Mouse (Mus musculus): ENCODE data around the gene Tbxas1. TPM values are rescaled to one million over a fixed set of nuclear protein-coding genes. Genes with fewer than 3 reads are reported as not detected.

Tbxas1 gene
- polyA plus RNA-seq, 1 experiment from 2014 or later: 1.0 TPM

- WGBS: 75% methylated on average over 6 of the region's 6 CpGs
- Histone ChIP-seq H3K27me3 (ENCODE audit: control insufficient read depth, insufficient read depth, low read length) (no peaks in the 10 kb centered on the region), H3K36me3 (replicated peaks; ENCODE audit: control insufficient read depth, insufficient read depth, low read depth, low read length) (no peaks in the 10 kb centered on the region), H3K4me1 (ENCODE audit: control insufficient read depth, insufficient read depth, low read length) (no peaks in the 10 kb centered on the region), H3K9ac (replicated peaks; ENCODE audit: low read length) (no peak overlapping the region), H3K9me3 (replicated peaks; ENCODE audit: control insufficient read depth, low read length) (no peaks in the 10 kb centered on the region), H3K27ac (replicated peaks; ENCODE audit: low read depth, low read length) (no peak overlapping the region), H3K4me3 (ENCODE audit: low read depth, low read length) (no peak overlapping the region), H3K4me2 (ENCODE audit: low read depth, low read length) (no peak overlapping the region)
- ATAC-seq (replicated peaks; ENCODE audit: insufficient number of reproducible peaks, low FRiP score, low TSS enrichment, low read depth): no peak
- no peak for DNase-seq (ENCODE audit: low spot score)
Measured at GRCm38 (mm10) chr6:38920141-38920540, 44.9 kb downstream of the Tbxas1 start.

- DNase-seq (ENCODE audit: low spot score) (no peak), ATAC-seq (replicated peaks; ENCODE audit: insufficient number of reproducible peaks, low FRiP score, low TSS enrichment, low read depth) (no peak)
- Histone ChIP-seq H3K9me3 (replicated peaks; ENCODE audit: control insufficient read depth, low read length) (no peaks in the 10 kb centered on the region), H3K36me3 (replicated peaks; ENCODE audit: control insufficient read depth, insufficient read depth, low read depth, low read length) (no peaks in the 10 kb centered on the region), H3K4me1 (ENCODE audit: control insufficient read depth, insufficient read depth, low read length) (no peaks in the 10 kb centered on the region), H3K4me3 (ENCODE audit: low read depth, low read length) (no peak overlapping the region), H3K27me3 (ENCODE audit: control insufficient read depth, insufficient read depth, low read length) (no peaks in the 10 kb centered on the region), H3K9ac (replicated peaks; ENCODE audit: low read length) (no peak overlapping the region), H3K4me2 (ENCODE audit: low read depth, low read length) (no peak overlapping the region), H3K27ac (replicated peaks; ENCODE audit: low read depth, low read length) (no peak overlapping the region)
- WGBS: 83% methylated on average over 17 of the region's 17 CpGs
Measured at GRCm38 (mm10) chr6:38921095-38921809, 46.0 kb downstream of the Tbxas1 start.

GRCm38 (mm10) chr6:38921810-38922116 lies 46.6 kb downstream of the Tbxas1 start:
- no peak overlapping the region for H3K27ac ChIP-seq (replicated peaks; ENCODE audit: low read depth, low read length)

GRCm38 (mm10) chr6:38922517-38922916 lies 47.3 kb downstream of the Tbxas1 start:
- H3K4me2 ChIP-seq (ENCODE audit: low read depth, low read length): no peak overlapping the region
- H3K4me3 ChIP-seq (ENCODE audit: low read depth, low read length): no peak overlapping the region
- H3K9me3 ChIP-seq (replicated peaks; ENCODE audit: control insufficient read depth, low read length): no peaks in the 10 kb centered on the region
- no peaks in the 10 kb centered on the region for H3K27me3 ChIP-seq (ENCODE audit: control insufficient read depth, insufficient read depth, low read length)
- no peak for ATAC-seq (replicated peaks; ENCODE audit: insufficient number of reproducible peaks, low FRiP score, low TSS enrichment, low read depth)
- H3K9ac ChIP-seq (replicated peaks; ENCODE audit: low read length): no peak overlapping the region
- no peak for DNase-seq (ENCODE audit: low spot score)
- no peak overlapping the region for H3K27ac ChIP-seq (replicated peaks; ENCODE audit: low read depth, low read length)
- no peaks in the 10 kb centered on the region for H3K36me3 ChIP-seq (replicated peaks; ENCODE audit: control insufficient read depth, insufficient read depth, low read depth, low read length)
- WGBS: 78% methylated on average over 2 of the region's 2 CpGs
- H3K4me1 ChIP-seq (ENCODE audit: control insufficient read depth, insufficient read depth, low read length): no peaks in the 10 kb centered on the region

More at GRCm38 (mm10) chr6:38921810-38922116, 46.6 kb downstream of the Tbxas1 start:
- H3K4me2 ChIP-seq (ENCODE audit: low read depth, low read length): no peak overlapping the region
- ATAC-seq (replicated peaks; ENCODE audit: insufficient number of reproducible peaks, low FRiP score, low TSS enrichment, low read depth) (no peak), DNase-seq (ENCODE audit: low spot score) (no peak)
- H3K4me1 ChIP-seq (ENCODE audit: control insufficient read depth, insufficient read depth, low read length): no peaks in the 10 kb centered on the region
- no peaks in the 10 kb centered on the region for H3K9me3 ChIP-seq (replicated peaks; ENCODE audit: control insufficient read depth, low read length)
- WGBS: 87% methylated on average over 8 of the region's 8 CpGs
- no peak overlapping the region for H3K4me3 ChIP-seq (ENCODE audit: low read depth, low read length)
- H3K36me3 ChIP-seq (replicated peaks; ENCODE audit: control insufficient read depth, insufficient read depth, low read depth, low read length): no peaks in the 10 kb centered on the region
- H3K27me3 ChIP-seq (ENCODE audit: control insufficient read depth, insufficient read depth, low read length): no peaks in the 10 kb centered on the region
- H3K9ac ChIP-seq (replicated peaks; ENCODE audit: low read length): no peak overlapping the region

GRCm38 (mm10) chr6:38923450-38923849 lies 48.2 kb downstream of the Tbxas1 start:
- WGBS: 91% methylated on average over 4 of the region's 4 CpGs
- DNase-seq (ENCODE audit: low spot score): no peak
- no peak overlapping the region for H3K4me3 ChIP-seq (ENCODE audit: low read depth, low read length)
- no peaks in the 10 kb centered on the region for H3K9me3 ChIP-seq (replicated peaks; ENCODE audit: control insufficient read depth, low read length)
- no peak overlapping the region for H3K27ac ChIP-seq (replicated peaks; ENCODE audit: low read depth, low read length)
- H3K9ac ChIP-seq (replicated peaks; ENCODE audit: low read length): no peak overlapping the region
- no peak for ATAC-seq (replicated peaks; ENCODE audit: insufficient number of reproducible peaks, low FRiP score, low TSS enrichment, low read depth)
- H3K4me1 ChIP-seq (ENCODE audit: control insufficient read depth, insufficient read depth, low read length): no peaks in the 10 kb centered on the region
- H3K36me3 ChIP-seq (replicated peaks; ENCODE audit: control insufficient read depth, insufficient read depth, low read depth, low read length): no peaks in the 10 kb centered on the region
- H3K4me2 ChIP-seq (ENCODE audit: low read depth, low read length): no peak overlapping the region
- H3K27me3 ChIP-seq (ENCODE audit: control insufficient read depth, insufficient read depth, low read length): no peaks in the 10 kb centered on the region

- Histone ChIP-seq H3K9ac (replicated peaks; ENCODE audit: low read length) (no peak overlapping the region), H3K9me3 (replicated peaks; ENCODE audit: control insufficient read depth, low read length) (no peaks in the 10 kb centered on the region), H3K27me3 (ENCODE audit: control insufficient read depth, insufficient read depth, low read length) (no peaks in the 10 kb centered on the region), H3K4me2 (ENCODE audit: low read depth, low read length) (no peak overlapping the region), H3K36me3 (replicated peaks; ENCODE audit: control insufficient read depth, insufficient read depth, low read depth, low read length) (no peaks in the 10 kb centered on the region), H3K27ac (replicated peaks; ENCODE audit: low read depth, low read length) (no peak overlapping the region), H3K4me1 (ENCODE audit: control insufficient read depth, insufficient read depth, low read length) (no peaks in the 10 kb centered on the region), H3K4me3 (ENCODE audit: low read depth, low read length) (no peak overlapping the region)
- DNase-seq (ENCODE audit: low spot score): no peak
- WGBS: 92% methylated on average over 18 of the region's 18 CpGs
- ATAC-seq (replicated peaks; ENCODE audit: insufficient number of reproducible peaks, low FRiP score, low TSS enrichment, low read depth): no peak
Measured at GRCm38 (mm10) chr6:38923870-38924817, 48.9 kb downstream of the Tbxas1 start.

- Histone ChIP-seq H3K9ac (replicated peaks; ENCODE audit: low read length) (no peak overlapping the region), H3K4me2 (ENCODE audit: low read depth, low read length) (no peak overlapping the region), H3K36me3 (replicated peaks; ENCODE audit: control insufficient read depth, insufficient read depth, low read depth, low read length) (no peaks in the 10 kb centered on the region), H3K4me3 (ENCODE audit: low read depth, low read length) (0 out of 2 replicates have a peak overlapping the region, but pooled peaks have one; percentile 3), H3K27ac (replicated peaks; ENCODE audit: low read depth, low read length) (no peak overlapping the region), H3K9me3 (replicated peaks; ENCODE audit: control insufficient read depth, low read length) (no peaks in the 10 kb centered on the region), H3K4me1 (ENCODE audit: control insufficient read depth, insufficient read depth, low read length) (no peaks in the 10 kb centered on the region), H3K27me3 (ENCODE audit: control insufficient read depth, insufficient read depth, low read length) (no peaks in the 10 kb centered on the region)
- ATAC-seq (replicated peaks; ENCODE audit: insufficient number of reproducible peaks, low FRiP score, low TSS enrichment, low read depth) (no peak), DNase-seq (ENCODE audit: low spot score) (peak; percentile 44)
- 54% methylated on average over 7 of the region's 7 CpGs for WGBS
Measured at GRCm38 (mm10) chr6:38925719-38926118, 50.5 kb downstream of the Tbxas1 start.

All from embryonic facial prominence, embryonic 11.5 days (tissue).